Mouse (Mus musculus) monocyte, adult 59 days (primary cell): ENCODE results near the gene Tinf2. TPM values are rescaled to one million over a fixed set of nuclear protein-coding genes. Genes with fewer than 3 reads are reported as not detected.

Source experiments
- total RNA-seq, 2 experiments: library from RNA; stranded (reverse); gene quantifications; one replicate each; pipeline ENCODE4 v1.2.4; 2023

The Tinf2 gene
- 10 to 100 TPM; 64.2 to 64.6 TPM for total RNA-seq

DNA sequence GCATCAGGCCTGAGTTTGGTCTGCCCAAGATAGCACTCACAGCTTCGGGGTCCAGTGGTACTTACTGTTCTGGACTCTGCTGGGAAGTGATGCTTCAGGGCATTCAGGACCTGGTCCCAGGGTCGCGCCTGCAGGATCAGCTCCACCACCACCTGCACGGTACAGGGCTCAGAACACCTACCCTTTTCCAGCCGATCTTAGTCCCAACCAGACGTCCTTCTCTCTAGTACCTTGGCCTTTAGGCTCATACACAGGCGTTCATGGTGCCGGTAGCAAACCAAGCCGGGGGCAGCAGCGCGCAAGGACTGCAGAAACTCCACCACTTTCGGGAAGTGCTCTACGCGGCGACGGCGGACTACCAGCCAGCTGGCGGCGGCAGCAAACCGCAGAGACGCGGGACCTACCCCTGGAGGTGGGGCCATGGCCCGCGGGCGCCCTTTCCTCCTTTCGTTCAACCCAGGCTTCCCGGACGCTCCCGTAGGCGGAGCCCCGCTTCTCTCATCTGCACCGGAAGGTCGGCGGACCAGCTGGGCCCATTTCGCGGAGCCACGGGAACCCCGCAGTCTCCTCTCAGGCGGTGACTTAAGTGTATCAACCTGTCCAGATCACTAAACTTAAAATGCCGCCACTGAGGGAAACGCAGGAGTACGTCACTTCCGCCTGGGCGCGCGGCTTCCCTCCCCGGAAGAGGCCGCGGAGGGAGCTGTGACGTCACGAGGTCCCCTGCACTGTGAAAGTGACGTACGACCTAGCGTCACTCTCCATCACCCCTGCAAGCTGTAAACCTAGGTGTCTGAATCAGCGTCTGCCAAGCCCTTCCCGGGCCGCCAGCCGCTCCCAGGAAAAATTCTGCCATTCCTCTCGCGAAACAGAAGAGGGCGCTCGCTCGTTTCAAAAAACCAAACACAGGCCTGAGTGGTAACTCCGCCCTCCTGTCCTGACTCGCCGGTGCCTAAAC lies at the start of gene Tinf2:
Gene Tinf2, minus strand, starts transcription at position 661 of the 958 bp plus-strand sequence.

GRCm38 (mm10) chr14:55721700-55722437 lies 40.2 kb upstream of the Tinf2 start, which contains the start of gene Rabggta:
TSS of gene Rabggta (minus strand) at chr14:55722263.

DNA sequence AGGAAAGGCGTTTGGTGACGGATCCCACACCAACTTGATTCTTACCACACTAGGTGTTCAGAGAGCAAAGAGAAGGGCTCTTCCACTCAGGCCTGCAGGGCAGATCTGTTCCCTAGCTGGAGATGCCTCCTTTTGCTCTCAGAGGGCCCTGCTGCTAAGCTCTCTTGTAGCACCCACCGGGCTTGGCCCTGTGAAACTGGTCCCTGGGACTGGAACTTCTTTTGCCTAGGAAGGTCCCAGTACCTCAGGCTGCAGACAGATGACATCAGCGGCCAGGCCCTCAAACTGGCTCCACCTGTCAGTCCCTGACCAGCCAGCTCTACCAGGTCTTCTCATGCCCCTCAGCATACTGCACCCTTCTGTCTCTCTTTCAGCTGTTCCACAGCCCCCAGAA lies 32.1 kb upstream of the Tinf2 start, which contains the start of gene Tgm1:
Gene Tgm1, minus strand, starts transcription at position 198 of the 394 bp plus-strand sequence.

GRCm38 (mm10) chr14:55671833-55672740 lies 9.5 kb downstream of the Tinf2 start, which contains the start of the genes Gmpr2 and Nedd8:
TSS of gene Gmpr2 (plus strand) at chr14:55671941.
TSS of gene Nedd8 (minus strand) at chr14:55672124.

GRCm38 (mm10) chr14:55659960-55660573 lies 21.6 kb downstream of the Tinf2 start, which contains the start of gene Mdp1:
TSS of gene Mdp1 (minus strand) at chr14:55660508.

DNA sequence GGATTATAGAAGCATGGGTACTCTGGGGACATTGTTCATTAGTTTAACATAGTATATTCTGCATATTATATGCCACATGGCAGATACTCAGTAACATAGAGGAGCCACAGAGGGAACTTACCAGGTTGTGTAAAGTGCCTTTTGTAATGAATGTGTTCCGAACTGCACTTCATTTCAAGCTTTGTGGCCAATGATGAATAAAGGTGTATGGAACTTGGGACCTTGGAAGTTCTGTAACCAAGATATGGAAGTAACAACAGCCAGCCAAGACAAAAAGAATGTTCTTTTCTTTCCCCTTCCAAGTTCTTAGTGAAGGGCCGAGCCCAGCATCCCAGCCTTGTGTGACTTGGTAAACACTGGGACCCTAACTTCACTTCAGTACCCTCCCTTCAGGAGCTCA lies 31.7 kb downstream of the Tinf2 start, which contains the start of gene Tssk4:
Gene Tssk4, plus strand, starts transcription at position 301 of the 400 bp plus-strand sequence.

DNA sequence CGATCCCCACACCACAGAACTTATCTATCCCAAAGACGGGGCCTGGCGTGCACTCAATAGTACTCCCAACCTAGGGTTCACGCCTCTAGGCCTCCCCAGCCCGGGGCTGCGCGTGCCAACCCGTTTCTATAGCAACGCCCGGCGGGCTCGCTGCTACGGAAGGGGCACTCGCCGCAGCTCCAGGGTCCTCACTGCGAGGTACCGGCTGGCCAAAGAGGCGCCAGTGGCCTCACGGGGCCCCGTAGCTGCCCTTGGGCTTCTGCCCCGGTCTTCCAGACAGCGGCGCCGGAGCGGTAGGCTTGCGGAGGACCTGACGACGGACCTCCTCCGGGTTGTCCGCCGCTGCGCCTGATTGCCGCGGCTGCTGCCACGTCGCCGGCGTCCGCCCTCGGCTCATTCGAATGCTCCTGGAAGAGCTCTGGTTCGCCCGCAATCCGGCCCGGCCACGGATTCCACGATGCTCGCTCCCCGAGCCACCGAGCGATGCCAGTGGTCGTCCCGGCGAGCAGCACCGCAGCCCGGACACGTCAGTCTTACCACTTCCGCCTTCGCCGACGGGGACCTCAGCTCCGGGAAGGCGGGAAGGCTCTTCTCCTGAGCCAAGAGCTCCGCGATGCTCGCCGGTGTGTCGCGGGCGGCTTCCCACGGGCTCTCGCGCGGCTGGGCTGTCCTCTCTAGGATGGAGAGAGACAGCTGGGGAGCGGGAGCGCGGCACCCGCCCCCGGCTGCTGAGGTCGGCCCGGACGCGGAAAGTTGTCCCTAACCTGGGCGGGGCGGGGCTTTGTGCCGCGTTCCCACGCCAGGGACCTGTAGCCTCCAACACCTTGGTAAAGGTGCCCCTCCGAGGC lies 38.3 kb downstream of the Tinf2 start, which contains the start of gene Tm9sf1:
Gene Tm9sf1, minus strand, starts transcription at position 747 of the 848 bp plus-strand sequence.

GRCm38 (mm10) chr14:55637795-55638194 lies 43.8 kb downstream of the Tinf2 start, which contains the start of gene Gm49378:
TSS of gene Gm49378 (minus strand) at chr14:55637895.

DNA sequence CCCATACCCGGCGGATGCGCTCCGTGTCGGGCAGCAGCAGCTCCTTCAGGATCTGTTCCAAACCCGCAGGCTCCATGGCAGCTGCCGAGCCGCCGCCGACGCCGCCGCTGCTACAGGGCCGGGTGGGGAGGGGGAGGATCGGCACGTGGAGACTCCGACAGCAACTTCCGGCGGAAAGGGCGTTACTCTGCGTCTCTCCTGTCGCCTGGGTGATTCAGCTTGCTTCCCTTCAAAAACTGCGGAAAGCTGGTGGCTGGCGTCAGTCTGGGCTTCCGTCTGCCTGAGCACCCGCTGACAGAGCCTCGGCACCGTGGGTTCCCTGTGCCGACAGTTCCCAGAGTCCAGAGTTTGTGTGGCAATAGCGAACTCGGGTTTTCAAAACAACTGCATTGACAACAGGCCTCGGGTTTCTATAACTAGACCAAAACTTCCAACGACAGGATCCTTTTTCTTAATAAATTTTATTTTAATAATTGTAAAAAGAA lies 46.1 kb downstream of the Tinf2 start, which contains the start of gene Ipo4:
Gene Ipo4, minus strand, starts transcription at position 435 of the 485 bp plus-strand sequence.

Other genes starting within 250 kb of the Tinf2 start
- 10 to 100 TPM; 31.1 to 38.8 TPM for gene Dhrs4, start 203.1 kb downstream of the Tinf2 start, total RNA-seq
- gene Carmil3, start 191.2 kb downstream of the Tinf2 start, total RNA-seq = under 1 TPM; 0.26 to 0.58 TPM
- not detected for gene Cpne6, start 171.4 kb downstream of the Tinf2 start, total RNA-seq
- gene Nrl, start 156.8 kb downstream of the Tinf2 start, total RNA-seq = not detected
- gene Pck2, start 141.6 kb downstream of the Tinf2 start, total RNA-seq = 10 to 100 TPM; 25.6 to 25.8 TPM
- gene Dcaf11, start 121.8 kb downstream of the Tinf2 start, total RNA-seq = 10 to 100 TPM; 69.5 to 86.4 TPM
- 1 to 10 TPM; 5.8 to 7.1 TPM for gene A730061H03Rik, start 121.4 kb downstream of the Tinf2 start, total RNA-seq
- not detected for gene Fitm1, start 106.2 kb downstream of the Tinf2 start, total RNA-seq
- gene Psme1, start 103.7 kb downstream of the Tinf2 start, total RNA-seq = 100 to 1,000 TPM; 242 to 257 TPM
- gene Emc9, start 96.5 kb downstream of the Tinf2 start, total RNA-seq = 10 to 100 TPM in 1 of 2 experiments, 1 to 10 TPM in 1; 7.3 to 11.2 TPM
- gene Psme2, start 90.7 kb downstream of the Tinf2 start, total RNA-seq = 100 to 1,000 TPM; 340 to 355 TPM
- 10 to 100 TPM; 72.7 to 87.7 TPM for gene Rnf31, start 90.1 kb downstream of the Tinf2 start, total RNA-seq
- gene Irf9, start 78.2 kb downstream of the Tinf2 start, total RNA-seq = 100 to 1,000 TPM; 103 to 113 TPM
- gene Rec8, start 63.8 kb downstream of the Tinf2 start, total RNA-seq = not detected
- 10 to 100 TPM; 27.8 to 33.7 TPM for gene Ipo4, start 45.9 kb downstream of the Tinf2 start, total RNA-seq
- 1 to 10 TPM; 2.0 to 3.1 TPM for gene Gm49378, start 43.9 kb downstream of the Tinf2 start, total RNA-seq
- gene Tm9sf1, start 38.0 kb downstream of the Tinf2 start, total RNA-seq = 10 to 100 TPM; 43.7 to 44.6 TPM
- 1 to 10 TPM; 2.0 to 2.1 TPM for gene Tssk4, start 31.6 kb downstream of the Tinf2 start, total RNA-seq
- 10 to 100 TPM; 32.1 to 40.0 TPM for gene Mdp1, start 21.3 kb downstream of the Tinf2 start, total RNA-seq
- 10 to 100 TPM; 26.1 to 29.0 TPM for gene Gmpr2, start 9.9 kb downstream of the Tinf2 start, total RNA-seq
- 100 to 1,000 TPM; 227 to 260 TPM for gene Nedd8, start 9.7 kb downstream of the Tinf2 start, total RNA-seq
- 10 to 100 TPM; 12.0 to 21.3 TPM for gene Tgm1, start 32.1 kb upstream of the Tinf2 start, total RNA-seq
- gene Rabggta, start 40.4 kb upstream of the Tinf2 start, total RNA-seq = 10 to 100 TPM; 45.5 to 46.2 TPM
- gene Dhrs1, start 63.9 kb upstream of the Tinf2 start, total RNA-seq = 10 to 100 TPM; 61.5 to 82.7 TPM
- gene Nop9, start 63.9 kb upstream of the Tinf2 start, total RNA-seq = 10 to 100 TPM; 19.2 to 28.9 TPM
- under 1 TPM in 1 of 2 experiments, not detected in 1; 0.42 TPM for gene Cideb, start 76.6 kb upstream of the Tinf2 start, total RNA-seq
- gene Ltb4r2, start 79.6 kb upstream of the Tinf2 start, total RNA-seq = under 1 TPM; 0.46 to 0.63 TPM
- 10 to 100 TPM; 57.1 to 61.8 TPM for gene Ltb4r1, start 84.1 kb upstream of the Tinf2 start, total RNA-seq
- 1 to 10 TPM; 5.0 to 7.3 TPM for gene Adcy4, start 102.3 kb upstream of the Tinf2 start, total RNA-seq
- gene Ripk3, start 107.0 kb upstream of the Tinf2 start, total RNA-seq = 100 to 1,000 TPM; 113 to 122 TPM
- gene Nfatc4, start 141.3 kb upstream of the Tinf2 start, total RNA-seq = not detected
- gene Nynrin, start 172.2 kb upstream of the Tinf2 start, total RNA-seq = 1 to 10 TPM; 5.9 to 8.2 TPM
- gene Cbln3, start 202.6 kb upstream of the Tinf2 start, total RNA-seq = under 1 TPM in 1 of 2 experiments, not detected in 1; 0.09 TPM
- gene Khnyn, start 203.1 kb upstream of the Tinf2 start, total RNA-seq = 10 to 100 TPM; 51.6 to 59.0 TPM
- gene Sdr39u1, start 218.5 kb upstream of the Tinf2 start, total RNA-seq = under 1 TPM; 0.88 to 0.97 TPM